In genomic region chr9:58822431-58823091, GRCm38 (mm10) we compare ENCODE assay signal across 8 mouse cellular contexts. TPM values are rescaled to one million over a fixed set of nuclear protein-coding genes. Genes with fewer than 3 reads are reported as not detected.
A peak's percentile ranks its signal among the peaks of the same experiment; 100 is the strongest.
DNase-seq lines count a peak whose midpoint lies in the region; ATAC-seq and TF ChIP-seq lines count a peak whose summit lies in the region.

No protein-coding gene starts in this region.

- TF ChIP-seq EP300 in ES-Bruce4 (IDR thresholded peaks at IDR 0.05; ENCODE audit: insufficient read depth, low read depth, low read length), result no peak
- no peak for TF ChIP-seq EP300 in lung, postnatal 0 days (IDR thresholded peaks at IDR 0.05)

- H3K9me3 ChIP-seq in ES-Bruce4 (replicated peaks; ENCODE audit: control insufficient read depth, insufficient read depth, low read length, poor library complexity, severe bottlenecking), result no peaks in the 10 kb centered on the region
- no peaks in the 10 kb centered on the region for H3K9me3 ChIP-seq in forebrain, embryonic 13.5 days (replicated peaks)
- no peaks in the 10 kb centered on the region for H3K9me3 ChIP-seq in hindbrain, embryonic 11.5 days (ENCODE audit: control insufficient read depth, low read length)
- no peaks in the 10 kb centered on the region for H3K9me3 ChIP-seq in lung, postnatal 0 days (ENCODE audit: low read length)

- TF ChIP-seq CTCF in ES-Bruce4 (IDR thresholded peaks at IDR 0.05; ENCODE audit: low read depth, low read length), result no peak
- TF ChIP-seq CTCF in brain, embryonic 14.5 days (IDR thresholded peaks at IDR 0.05; ENCODE audit: borderline replicate concordance, extremely low read depth, insufficient read depth, insufficient read length), result peak; percentile 41; the same call in 1 of the 2 replicates
- no peak for TF ChIP-seq CTCF in lung, postnatal 0 days (IDR thresholded peaks at IDR 0.05)

- peak overlapping the region; percentile 82 for H3K4me3 ChIP-seq in ES-Bruce4 (ENCODE audit: low read depth, low read length)
- H3K4me3 ChIP-seq in forebrain, embryonic 13.5 days, result peak overlapping the region; percentile 80
- H3K4me3 ChIP-seq in hindbrain, embryonic 11.5 days (ENCODE audit: low read depth, low read length), result peak overlapping the region; percentile 74
- H3K4me3 ChIP-seq in lung, postnatal 0 days (ENCODE audit: low read depth, low read length), result peak overlapping the region; percentile 59

- under 1% methylated on average over 61 of the region's 62 CpGs for WGBS in forebrain, embryonic 13.5 days
- under 1% methylated on average over 56 of the region's 62 CpGs for WGBS in hindbrain, embryonic 11.5 days
- 1% methylated on average over 36 of the region's 62 CpGs for WGBS in lung, postnatal 0 days

- peak; percentile 94 for DNase-seq in brain, embryonic 14.5 days (ENCODE audit: low read depth)
- peak; percentile 89 for DNase-seq in hindbrain, embryonic 11.5 days (ENCODE audit: low spot score)
- DNase-seq in layer of hippocampus, postnatal 10 days (ENCODE audit: low spot score in 2 of 2), result peak; percentile 61 to 64
- DNase-seq in lung, postnatal 0 days (ENCODE audit: low spot score), result peak; percentile 28
- peak; percentile 85 to 86 for DNase-seq in right cerebral cortex, postnatal 10 days (ENCODE audit: low spot score in 2 of 2)

- peak; percentile 91 for ATAC-seq in forebrain, embryonic 13.5 days
- ATAC-seq in hindbrain, embryonic 11.5 days (ENCODE audit: low FRiP score), result peak; percentile 92
- peak; percentile 48 for ATAC-seq in lung, postnatal 0 days
- no peak for ATAC-seq in inflammation-experienced regulatory T-cells, adult 6 months

- peaks cover 13% of the 10 kb centered on the region for H3K27me3 ChIP-seq in ES-Bruce4 (ENCODE audit: control insufficient read depth, insufficient read depth, low read length, poor library complexity, severe bottlenecking)
- H3K27me3 ChIP-seq in forebrain, embryonic 13.5 days, result peaks cover 47% of the 10 kb centered on the region
- peaks cover 22% of the 10 kb centered on the region for H3K27me3 ChIP-seq in hindbrain, embryonic 11.5 days (ENCODE audit: control insufficient read depth, insufficient read depth, low read length)
- H3K27me3 ChIP-seq in lung, postnatal 0 days (replicated peaks; ENCODE audit: insufficient read depth, low read length), result peaks cover 56% of the 10 kb centered on the region

- no peaks in the 10 kb centered on the region for H3K4me1 ChIP-seq in ES-Bruce4 (ENCODE audit: control insufficient read depth, insufficient read depth, low read length)
- peaks cover 30% of the 10 kb centered on the region for H3K4me1 ChIP-seq in forebrain, embryonic 13.5 days
- peaks cover 6% of the 10 kb centered on the region; the same call in 1 of the 2 replicates for H3K4me1 ChIP-seq in hindbrain, embryonic 11.5 days (replicated peaks; ENCODE audit: control insufficient read depth, insufficient read depth, low read length)
- H3K4me1 ChIP-seq in lung, postnatal 0 days (ENCODE audit: insufficient read depth, low read depth, low read length), result no peaks in the 10 kb centered on the region; the same call in 1 of the 2 replicates

- H3K9ac ChIP-seq in ES-Bruce4 (ENCODE audit: low read depth, poor library complexity, severe bottlenecking), result peak overlapping the region; percentile 67
- H3K9ac ChIP-seq in forebrain, embryonic 13.5 days, result peak overlapping the region; percentile 87
- peak overlapping the region; percentile 67 for H3K9ac ChIP-seq in hindbrain, embryonic 11.5 days (ENCODE audit: low read depth, low read length)
- no peak overlapping the region; the same call in 1 of the 2 replicates for H3K9ac ChIP-seq in lung, postnatal 0 days (replicated peaks; ENCODE audit: low read depth)

- H3K27ac ChIP-seq in ES-Bruce4 (ENCODE audit: insufficient read depth, low read length), result no peak overlapping the region
- peak overlapping the region; percentile 92 for H3K27ac ChIP-seq in forebrain, embryonic 13.5 days
- H3K27ac ChIP-seq in hindbrain, embryonic 11.5 days (ENCODE audit: low read depth, low read length), result peak overlapping the region; percentile 92
- no peak overlapping the region for H3K27ac ChIP-seq in lung, postnatal 0 days (ENCODE audit: low read length)

- TF ChIP-seq POLR2A in ES-Bruce4 (IDR thresholded peaks at IDR 0.05; ENCODE audit: insufficient read depth, low read length), result no peak
- TF ChIP-seq POLR2A in brain, embryonic 14.5 days (IDR thresholded peaks at IDR 0.05; ENCODE audit: borderline replicate concordance, extremely low read depth, insufficient read depth, insufficient read length, poor library complexity, severe bottlenecking), result peak; percentile 79

- peak overlapping the region; percentile 96 for H3K4me2 ChIP-seq in forebrain, embryonic 13.5 days
- H3K4me2 ChIP-seq in hindbrain, embryonic 11.5 days (replicated peaks; ENCODE audit: low read depth, low read length), result peak overlapping the region; percentile 95
- peak overlapping the region; percentile 100 for H3K4me2 ChIP-seq in lung, postnatal 0 days (replicated peaks; ENCODE audit: low read depth, low read length)

- H3K36me3 ChIP-seq in ES-Bruce4 (ENCODE audit: control insufficient read depth, insufficient read depth, low read length, poor library complexity, severe bottlenecking), result no peaks in the 10 kb centered on the region
- no peaks in the 10 kb centered on the region for H3K36me3 ChIP-seq in forebrain, embryonic 13.5 days (ENCODE audit: poor library complexity, severe bottlenecking)
- no peaks in the 10 kb centered on the region for H3K36me3 ChIP-seq in hindbrain, embryonic 11.5 days (ENCODE audit: control insufficient read depth, insufficient read depth, low read length)
- no peaks in the 10 kb centered on the region for H3K36me3 ChIP-seq in lung, postnatal 0 days (ENCODE audit: insufficient read depth, low read length)

RNA-seq across cellular contexts. Expression of gene Hcn4, which starts 0.7 kb away (rescaled TPM):
- 0.22 and 0.40 TPM in 2 replicates for polyA plus RNA-seq in ES-Bruce4 (2011; ENCODE audit: insufficient read depth, insufficient read length, low read depth, missing spikeins)
- 8.5 and 20.3 TPM in 2 replicates for polyA plus RNA-seq in brain, embryonic 14.5 days (2012; rRNA removed)
- 1.4 and 1.8 TPM in 2 replicates for polyA plus RNA-seq in forebrain, embryonic 13.5 days (2015; fragmentation: Nextera tagmentation; extraction: Ambion mirVana)
- 1.3 and 1.5 TPM in 2 replicates for polyA plus RNA-seq in hindbrain, embryonic 11.5 days (2014; fragmentation: Nextera tagmentation; extraction: Ambion mirVana)
- total RNA-seq in layer of hippocampus, postnatal 10 days (2021), result 10 to 100 TPM in 1 of 2 experiments, 1 to 10 TPM in 1; 9.8 to 10.3 TPM
- 0.06 and 0.11 TPM in 2 replicates for polyA plus RNA-seq in lung, postnatal 0 days (2015; fragmentation: Nextera tagmentation; extraction: Ambion mirVana)
- not detected for polyA plus RNA-seq in inflammation-experienced regulatory T-cells, adult 6 months (2017; shearing (Covaris generic))

Comparison
In these comparisons a context has a peak if more than half of its experiments do, and no peak if none do; other contexts are left out.
1. H3K27ac ChIP-seq: peak in forebrain, embryonic 13.5 days (single experiment) and hindbrain, embryonic 11.5 days (single experiment); none in ES-Bruce4 (single experiment) and lung, postnatal 0 days (single experiment).
2. DNase-seq: peak in every context shown above with its lines; median percentile 94 in brain, embryonic 14.5 days; 89 in hindbrain, embryonic 11.5 days; 86 in right cerebral cortex, postnatal 10 days; 62 in layer of hippocampus, postnatal 10 days; 28 in lung, postnatal 0 days.
3. Peak in every context shown above with its lines, with median percentiles within 50 percentile points of each other: H3K4me3 ChIP-seq and H3K4me2 ChIP-seq.